Mouse (Mus musculus): ENCODE measurements around the gene Guca1a. TPM values are rescaled to one million over a fixed set of nuclear protein-coding genes. Genes with fewer than 3 reads are reported as not detected.

Gene Guca1a
- total RNA-seq, 2 experiments from 2014 or later: 2.8 to 8.7 TPM

- no peak for ATAC-seq (replicated peaks; ENCODE audit: poor library complexity)
Measured at GRCm38 (mm10) chr17:47349721-47350319, 50.6 kb downstream of the Guca1a start.

Other genes with a start within 250 kb of the Guca1a start
- gene Mrps10, start 31.7 kb downstream of the Guca1a start, total RNA-seq (2015): 71.3 and 89.1 TPM in 2 replicates
- 53.6 and 69.9 TPM in 2 replicates for gene Mrps10, start 31.7 kb downstream of the Guca1a start, total RNA-seq (2017)
- 0.32 and 0.86 TPM in 2 replicates for gene Guca1b, start 15.2 kb downstream of the Guca1a start, total RNA-seq (2015)
- gene Guca1b, start 15.2 kb downstream of the Guca1a start, total RNA-seq (2017): 0.37 and 0.81 TPM in 2 replicates
- 1.6 and 2.3 TPM in 2 replicates for gene AI661453, start 36.0 kb upstream of the Guca1a start, total RNA-seq (2015)
- gene AI661453, start 36.0 kb upstream of the Guca1a start, total RNA-seq (2017): 0.29 and 0.71 TPM in 2 replicates
- 0.12 and 0.27 TPM in 2 replicates for gene 1700001C19Rik, start 36.8 kb upstream of the Guca1a start, total RNA-seq (2015)
- 0.33 and 0.95 TPM in 2 replicates for gene 1700001C19Rik, start 36.8 kb upstream of the Guca1a start, total RNA-seq (2017)
- 14.7 and 19.1 TPM in 2 replicates for gene Taf8, start 101.7 kb upstream of the Guca1a start, total RNA-seq (2015)
- 32.1 and 33.4 TPM in 2 replicates for gene Taf8, start 101.7 kb upstream of the Guca1a start, total RNA-seq (2017)
- 95.3 and 100 TPM in 2 replicates for gene Ccnd3, start 104.5 kb upstream of the Guca1a start, total RNA-seq (2015)
- gene Ccnd3, start 104.5 kb upstream of the Guca1a start, total RNA-seq (2017): 51.4 and 53.8 TPM in 2 replicates
- gene Bysl, start 210.9 kb upstream of the Guca1a start, total RNA-seq (2015): 9.8 and 11.6 TPM in 2 replicates
- gene Bysl, start 210.9 kb upstream of the Guca1a start, total RNA-seq (2017): 15.4 and 16.0 TPM in 2 replicates
- 20.4 and 23.8 TPM in 2 replicates for gene Med20, start 211.0 kb upstream of the Guca1a start, total RNA-seq (2015)
- 37.7 and 40.7 TPM in 2 replicates for gene Med20, start 211.0 kb upstream of the Guca1a start, total RNA-seq (2017)
- 0.56 and 2.2 TPM in 2 replicates for gene Gm20517, start 211.0 kb upstream of the Guca1a start, total RNA-seq (2015)
- gene Gm20517, start 211.0 kb upstream of the Guca1a start, total RNA-seq (2017): 3.4 and 3.6 TPM in 2 replicates
- 4.8 and 5.9 TPM in 2 replicates for gene Usp49, start 230.1 kb upstream of the Guca1a start, total RNA-seq (2015)
- gene Usp49, start 230.1 kb upstream of the Guca1a start, total RNA-seq (2017): 4.5 and 6.4 TPM in 2 replicates